Mouse (Mus musculus): ENCODE measurements around the gene Dhdds. TPM values are rescaled to one million over a fixed set of nuclear protein-coding genes. Genes with fewer than 3 reads are reported as not detected.

The Dhdds gene
- polyA plus RNA-seq, 1 experiment from 2014 or later, result 46.0 TPM

DNA sequence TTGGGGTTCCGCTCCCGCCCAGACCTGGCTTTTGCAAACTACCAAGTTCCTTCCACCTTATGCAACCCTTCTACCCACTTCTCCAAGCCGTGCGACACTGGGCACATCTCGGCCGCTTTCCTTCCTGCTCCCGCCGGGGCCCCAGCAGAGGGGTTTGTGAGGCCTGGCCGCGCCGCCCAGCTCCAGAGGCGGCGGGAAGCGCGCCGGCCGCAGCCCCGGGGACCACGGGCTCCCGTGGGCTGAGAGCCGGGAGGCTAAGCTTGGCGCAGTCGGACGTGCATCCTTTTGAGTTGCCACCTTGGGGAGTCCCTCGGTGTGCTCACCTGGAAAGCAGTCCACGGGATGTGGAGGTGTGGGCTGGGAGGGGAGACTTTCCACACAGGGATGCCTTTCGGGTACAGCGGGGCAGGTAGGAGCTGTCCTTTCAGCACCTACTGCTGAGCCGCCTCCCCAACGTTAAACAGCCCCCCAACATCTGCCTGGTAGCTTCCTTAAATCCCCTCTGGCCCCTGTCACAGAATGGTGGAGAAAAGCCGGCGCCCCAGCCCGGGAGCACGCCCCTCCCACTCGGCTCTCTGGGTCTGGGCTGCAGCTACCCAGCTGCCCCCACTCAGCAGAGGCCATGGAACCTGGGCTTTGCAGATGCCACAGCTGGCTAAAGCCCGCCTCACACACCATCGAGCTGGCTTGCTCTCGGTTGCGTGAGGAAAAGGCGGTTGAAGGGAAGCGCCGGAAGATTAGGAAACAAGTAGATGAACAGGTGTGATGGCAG is 32.4 kb downstream of the Dhdds start, which contains the start of gene Hmgn2:
Gene Hmgn2, minus strand, starts transcription at position 501 of the 772 bp plus-strand sequence.
- peaks cover 24% of the 10 kb centered on the region for H3K36me3 ChIP-seq
- H3K27ac ChIP-seq (replicated peaks), result peak within 1 kb of the TSS; percentile 100
- no peaks in the 10 kb centered on the region for H3K9me3 ChIP-seq
- peak within 1 kb of the TSS; percentile 63 for H3K4me3 ChIP-seq
- peak; percentile 63 for ATAC-seq (ENCODE audit: low FRiP score, low read depth)
- WGBS, result under 1% methylated on average over 42 of the region's 42 CpGs
- H3K4me1 ChIP-seq (replicated peaks), result peaks cover 40% of the 10 kb centered on the region
- H3K27me3 ChIP-seq, result no peaks in the 10 kb centered on the region
- peak within 1 kb of the TSS; percentile 97 for H3K9ac ChIP-seq
- peak within 1 kb of the TSS; percentile 92 for H3K4me2 ChIP-seq

DNA sequence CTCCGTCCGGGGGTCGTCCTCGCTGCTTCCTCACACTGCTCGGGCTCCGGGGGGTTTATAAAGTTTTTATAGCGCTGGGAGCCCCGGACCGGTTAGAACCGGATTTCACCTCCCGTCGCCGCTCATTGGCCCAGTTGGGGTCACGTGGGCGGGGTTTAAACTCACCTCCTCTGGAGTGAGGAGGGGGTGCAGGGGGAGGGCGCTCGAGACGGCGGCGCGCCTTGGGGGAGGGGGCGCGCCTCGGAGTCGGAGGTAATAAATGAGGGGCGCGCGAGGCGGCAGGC is 32.9 kb downstream of the Dhdds start:
- Histone ChIP-seq H3K27me3 (no peaks in the 10 kb centered on the region), H3K4me3 (peak overlapping the region; percentile 63), H3K9ac (peak overlapping the region; percentile 97), H3K9me3 (no peaks in the 10 kb centered on the region), H3K27ac (replicated peaks) (peak overlapping the region; percentile 100), H3K4me1 (replicated peaks) (peaks cover 40% of the 10 kb centered on the region), H3K36me3 (peaks cover 29% of the 10 kb centered on the region), H3K4me2 (peak overlapping the region; percentile 92)
- ATAC-seq (ENCODE audit: low FRiP score, low read depth), result peak; percentile 87
- WGBS, result under 1% methylated on average over 29 of the region's 29 CpGs

DNA sequence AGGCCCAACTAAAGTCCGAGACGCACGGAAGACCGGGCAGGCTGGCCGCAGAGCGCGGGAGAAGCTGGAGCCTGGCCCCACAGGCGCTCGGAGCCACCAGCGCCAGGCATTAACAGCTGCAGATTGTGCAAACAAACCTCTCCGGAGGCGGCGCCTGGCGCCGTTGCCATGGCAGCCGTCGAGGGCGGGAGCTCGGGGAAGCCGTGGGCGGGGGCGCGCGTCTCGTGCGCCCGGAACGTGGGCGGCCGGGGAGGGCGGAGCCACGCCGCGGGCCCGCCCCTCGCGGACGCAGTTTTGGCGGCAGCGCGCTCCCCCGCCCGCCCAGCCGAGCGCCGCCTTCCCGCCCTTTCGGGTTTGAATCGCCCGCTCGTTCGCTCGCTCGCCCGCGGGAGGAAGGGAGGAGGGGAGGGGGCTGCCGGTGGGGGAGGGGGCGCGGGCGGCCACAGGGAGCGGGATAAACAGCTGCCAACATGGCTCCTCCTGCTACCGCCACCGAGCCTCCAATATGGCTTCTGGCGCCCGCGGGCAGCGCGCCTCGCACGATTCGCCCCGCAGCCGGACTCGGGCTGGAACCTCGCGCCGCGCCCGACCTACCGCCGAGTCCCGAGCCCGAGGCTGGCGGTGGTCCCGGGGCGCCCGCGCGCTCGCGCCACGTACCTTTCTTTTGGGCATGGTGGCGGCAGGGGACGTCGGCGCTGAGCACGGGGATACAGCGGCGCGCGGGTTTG is 33.4 kb downstream of the Dhdds start:
- H3K4me2 ChIP-seq, result peak overlapping the region; percentile 92
- peak overlapping the region; percentile 63 for H3K4me3 ChIP-seq
- H3K36me3 ChIP-seq, result peaks cover 34% of the 10 kb centered on the region
- no peaks in the 10 kb centered on the region for H3K9me3 ChIP-seq
- H3K27me3 ChIP-seq, result no peaks in the 10 kb centered on the region
- H3K27ac ChIP-seq (replicated peaks), result peak overlapping the region; percentile 100
- peak overlapping the region; percentile 97 for H3K9ac ChIP-seq
- peaks cover 40% of the 10 kb centered on the region for H3K4me1 ChIP-seq (replicated peaks)
- WGBS, result under 1% methylated on average over 81 of the region's 101 CpGs
- ATAC-seq (ENCODE audit: low FRiP score, low read depth), result peak; percentile 69

DNA sequence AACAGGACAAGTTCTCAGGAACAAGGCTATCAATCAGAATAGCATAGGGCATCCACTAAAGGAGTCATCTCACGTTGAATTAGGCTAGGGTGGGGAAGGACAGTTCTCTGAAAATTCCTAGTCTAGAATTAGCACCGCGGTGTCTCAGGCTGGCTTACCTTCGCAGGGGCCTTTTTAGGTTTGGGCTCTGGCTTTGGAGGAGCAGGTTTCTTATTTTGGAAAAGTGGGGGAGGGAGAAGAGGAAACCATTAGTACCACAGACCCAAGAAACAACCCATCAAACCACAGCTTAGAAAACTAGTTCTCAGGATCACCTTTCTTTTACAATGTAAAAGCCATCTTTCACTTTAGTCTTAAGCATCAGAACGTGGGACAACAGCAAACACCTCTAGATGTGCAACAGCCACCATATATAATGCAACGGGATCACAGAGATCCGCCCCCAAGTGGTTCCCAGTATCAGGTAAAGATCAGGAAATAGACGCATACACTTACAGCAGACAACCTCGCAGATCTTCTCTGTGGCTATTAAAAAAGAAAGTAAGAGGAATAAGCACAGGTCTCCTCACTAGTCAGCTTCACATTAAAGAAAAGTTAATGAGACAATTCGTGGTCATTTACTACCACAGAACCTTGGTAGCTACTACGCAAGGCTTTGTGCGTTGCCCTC is 34.3 kb downstream of the Dhdds start:
- Histone ChIP-seq H3K27me3 (no peaks in the 10 kb centered on the region), H3K9me3 (no peaks in the 10 kb centered on the region), H3K4me3 (peak overlapping the region; percentile 63), H3K9ac (peak overlapping the region; percentile 43), H3K36me3 (peaks cover 34% of the 10 kb centered on the region), H3K4me2 (peak overlapping the region; percentile 92), H3K4me1 (replicated peaks) (peaks cover 40% of the 10 kb centered on the region), H3K27ac (replicated peaks) (peak overlapping the region; percentile 100; the same call in 1 of the 2 replicates)
- 46% methylated on average over 12 of the region's 12 CpGs for WGBS
- ATAC-seq (ENCODE audit: low FRiP score, low read depth), result no peak

DNA sequence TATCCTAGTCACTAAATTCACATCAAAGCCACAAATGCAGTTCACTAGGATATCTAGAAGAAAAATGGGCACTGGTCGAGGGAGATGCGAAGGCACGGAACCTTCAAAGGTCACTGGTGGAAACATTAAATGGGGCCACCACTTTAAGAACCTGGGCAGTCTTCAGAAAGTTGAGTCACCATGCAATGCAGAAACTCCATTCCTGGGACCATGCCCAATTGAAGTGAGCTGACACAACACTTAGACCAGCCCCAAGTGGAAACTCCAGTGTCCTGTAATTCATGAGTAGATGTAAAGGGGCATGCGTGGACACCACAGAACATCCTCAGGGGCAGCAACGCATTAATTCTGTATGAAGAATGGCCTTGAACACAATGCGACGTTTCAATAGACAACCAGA is 38.2 kb downstream of the Dhdds start:
- Histone ChIP-seq H3K9me3 (no peaks in the 10 kb centered on the region), H3K4me3 (no peak overlapping the region), H3K4me2 (no peak overlapping the region), H3K9ac (no peak overlapping the region), H3K27ac (replicated peaks) (no peak overlapping the region), H3K27me3 (no peaks in the 10 kb centered on the region), H3K4me1 (replicated peaks) (peaks cover 13% of the 10 kb centered on the region), H3K36me3 (peaks cover 34% of the 10 kb centered on the region)
- ATAC-seq (ENCODE audit: low FRiP score, low read depth), result no peak
- WGBS, result 83% methylated on average over 7 of the region's 7 CpGs

DNA sequence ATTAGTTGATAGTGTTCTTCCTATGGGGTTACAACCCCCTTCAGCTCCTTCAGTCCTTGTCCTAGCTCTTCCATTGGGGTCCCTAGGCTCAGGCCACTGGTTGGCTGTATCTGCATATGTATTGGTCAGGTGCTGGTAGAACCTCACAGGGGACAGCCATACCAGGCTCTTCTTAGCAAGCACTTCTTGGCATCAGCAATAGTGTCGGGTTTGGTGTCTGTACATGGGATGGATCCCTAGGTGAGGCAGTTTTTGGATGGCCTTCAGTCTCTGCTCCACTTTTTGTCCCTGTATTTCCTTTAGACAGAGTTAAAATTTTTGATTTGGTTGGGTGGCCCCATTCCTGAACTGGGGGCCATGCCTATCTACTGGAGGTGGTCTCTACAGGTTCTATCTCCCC is 41.8 kb downstream of the Dhdds start:
- WGBS, result 94% methylated on average over 1 of the region's 1 CpGs
- no peak for ATAC-seq (ENCODE audit: low FRiP score, low read depth)
- H3K4me1 ChIP-seq (replicated peaks), result no peaks in the 10 kb centered on the region

DNA sequence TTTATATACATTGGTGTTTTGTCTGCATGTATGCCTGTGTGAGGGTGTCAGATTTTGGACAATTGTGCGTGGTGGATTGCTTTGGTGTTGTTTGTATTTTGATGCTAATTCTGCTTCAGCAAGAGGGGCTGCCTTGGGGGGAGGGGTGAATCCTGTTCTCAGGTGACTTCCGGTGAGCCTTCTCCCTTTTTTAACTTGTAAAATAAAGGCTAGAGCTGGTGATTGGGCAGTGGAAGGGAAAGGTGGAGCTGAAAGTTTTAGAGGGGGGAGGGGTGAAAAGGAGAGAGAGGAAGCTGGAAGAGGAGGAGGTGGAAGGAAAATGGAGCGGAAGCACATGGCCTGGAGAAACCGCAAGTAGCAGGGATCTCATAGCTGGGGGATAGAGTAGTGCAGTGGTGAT is 44.4 kb downstream of the Dhdds start:
- Histone ChIP-seq H3K27ac (replicated peaks) (no peak overlapping the region), H3K4me2 (no peak overlapping the region), H3K4me1 (replicated peaks) (no peaks in the 10 kb centered on the region), H3K27me3 (no peaks in the 10 kb centered on the region), H3K4me3 (no peak overlapping the region), H3K9me3 (no peaks in the 10 kb centered on the region), H3K36me3 (no peaks in the 10 kb centered on the region), H3K9ac (no peak overlapping the region)
- WGBS, result 82% methylated on average over 4 of the region's 4 CpGs
- ATAC-seq (ENCODE audit: low FRiP score, low read depth), result no peak

More for the DNA sequence above, 41.8 kb downstream of the Dhdds start:
- Histone ChIP-seq H3K9me3 (no peaks in the 10 kb centered on the region), H3K4me2 (no peak overlapping the region), H3K4me3 (no peak overlapping the region), H3K9ac (no peak overlapping the region), H3K27me3 (no peaks in the 10 kb centered on the region), H3K36me3 (peaks cover 15% of the 10 kb centered on the region), H3K27ac (replicated peaks) (no peak overlapping the region)

DNA sequence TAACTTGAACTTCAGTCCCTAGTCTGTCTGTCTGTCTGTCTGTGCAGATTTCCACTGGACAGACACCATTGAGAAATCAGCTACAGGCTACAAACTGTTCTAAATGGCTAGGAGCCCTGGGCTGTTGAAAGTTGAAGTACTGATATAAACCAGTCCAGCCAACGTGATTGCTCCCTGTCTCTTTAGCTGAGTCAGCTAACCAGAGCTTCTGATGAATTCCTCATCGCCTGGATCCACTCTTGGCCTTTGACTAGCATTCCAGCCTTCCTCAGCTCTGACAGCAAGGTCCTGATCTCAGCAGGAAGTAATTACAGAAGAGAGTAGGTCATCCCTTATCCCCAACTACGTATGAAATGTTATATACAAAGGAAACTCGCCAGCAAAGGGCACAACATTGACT is 54.0 kb downstream of the Dhdds start:
- no peak overlapping the region for H3K27ac ChIP-seq (replicated peaks)
- no peak for ATAC-seq (ENCODE audit: low FRiP score, low read depth)
- H3K36me3 ChIP-seq, result no peaks in the 10 kb centered on the region
- H3K9ac ChIP-seq, result no peak overlapping the region
- no peak overlapping the region for H3K4me3 ChIP-seq
- no peak overlapping the region for H3K4me2 ChIP-seq
- peaks cover 2% of the 10 kb centered on the region; the same call in 1 of the 2 replicates for H3K9me3 ChIP-seq
- 73% methylated on average over 4 of the region's 4 CpGs for WGBS
- no peaks in the 10 kb centered on the region for H3K27me3 ChIP-seq
- no peaks in the 10 kb centered on the region for H3K4me1 ChIP-seq (replicated peaks)

DNA sequence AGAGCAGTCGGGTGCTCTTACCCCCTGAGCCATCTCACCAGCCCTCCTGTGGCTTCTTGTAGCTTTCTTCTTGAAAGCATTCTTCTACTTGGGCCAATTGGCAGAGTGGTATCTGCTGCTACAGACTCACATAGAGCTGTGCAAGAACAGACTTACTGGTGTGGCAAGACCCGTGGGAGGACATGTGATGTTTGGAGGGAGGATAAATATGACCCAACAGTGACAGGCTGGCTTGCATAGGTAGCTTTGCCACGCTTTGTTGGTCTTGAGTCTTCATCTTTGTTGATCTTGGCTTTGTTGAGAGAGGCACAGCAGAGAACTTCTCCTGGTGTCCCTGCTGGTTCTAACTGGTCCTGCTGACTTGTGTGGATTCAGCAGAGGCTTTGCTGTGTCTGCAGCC is 56.9 kb downstream of the Dhdds start:
- WGBS, result 77% methylated on average over 3 of the region's 3 CpGs

DNA sequence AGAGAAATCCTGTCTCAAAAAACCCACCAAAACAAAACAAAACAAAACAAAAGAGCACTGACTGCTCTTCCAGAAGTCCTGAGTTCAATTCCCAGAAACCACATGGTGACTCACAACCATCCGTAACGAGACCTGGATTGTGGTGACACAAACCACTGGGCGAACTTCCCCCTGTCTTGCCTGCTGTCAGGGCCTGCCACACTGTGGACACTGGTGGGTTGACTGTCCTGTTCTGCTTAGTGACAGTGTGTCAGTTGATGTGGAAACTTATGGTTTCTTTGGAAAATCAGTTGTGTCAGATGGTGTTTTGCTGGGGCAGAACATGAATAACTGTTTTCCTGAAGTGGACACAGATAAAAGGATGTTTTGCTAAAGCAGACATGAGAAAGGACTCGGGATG is 58.0 kb downstream of the Dhdds start:
- H3K4me2 ChIP-seq, result no peak overlapping the region
- 95% methylated on average over 4 of the region's 4 CpGs for WGBS
- no peaks in the 10 kb centered on the region for H3K27me3 ChIP-seq
- peaks cover 2% of the 10 kb centered on the region; the same call in 1 of the 2 replicates for H3K9me3 ChIP-seq
- H3K36me3 ChIP-seq, result no peaks in the 10 kb centered on the region
- H3K27ac ChIP-seq (replicated peaks), result no peak overlapping the region
- H3K4me1 ChIP-seq (replicated peaks), result no peaks in the 10 kb centered on the region
- no peak for ATAC-seq (ENCODE audit: low FRiP score, low read depth)
- no peak overlapping the region for H3K9ac ChIP-seq
- H3K4me3 ChIP-seq, result no peak overlapping the region

More for the DNA sequence above, 56.9 kb downstream of the Dhdds start:
- no peak overlapping the region for H3K9ac ChIP-seq
- no peaks in the 10 kb centered on the region for H3K36me3 ChIP-seq
- H3K4me3 ChIP-seq, result no peak overlapping the region
- no peaks in the 10 kb centered on the region for H3K27me3 ChIP-seq
- H3K4me1 ChIP-seq (replicated peaks), result no peaks in the 10 kb centered on the region
- H3K27ac ChIP-seq (replicated peaks), result no peak overlapping the region
- H3K9me3 ChIP-seq, result peaks cover 2% of the 10 kb centered on the region; the same call in 1 of the 2 replicates
- H3K4me2 ChIP-seq, result no peak overlapping the region
- no peak for ATAC-seq (ENCODE audit: low FRiP score, low read depth)

DNA sequence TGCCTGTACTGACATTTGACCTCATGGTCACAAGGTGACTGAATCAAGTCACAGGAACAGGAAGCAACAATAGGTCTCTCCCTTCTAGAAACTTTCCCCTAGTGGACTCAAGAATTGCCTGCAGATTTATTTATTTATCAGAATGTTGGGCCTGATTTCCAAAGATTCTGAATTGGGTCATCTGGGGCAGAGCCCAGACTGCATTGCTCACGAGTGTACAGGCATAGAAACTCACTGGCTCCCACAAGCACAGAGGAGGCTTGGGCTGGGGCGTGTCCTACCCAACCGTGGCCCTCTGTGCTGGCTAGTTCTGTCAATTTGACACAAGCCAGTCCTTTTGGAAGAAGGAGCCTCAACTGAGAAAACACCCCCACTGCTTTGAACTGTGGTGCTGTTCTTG is 59.1 kb downstream of the Dhdds start:
- Histone ChIP-seq H3K4me2 (no peak overlapping the region), H3K4me1 (replicated peaks) (no peaks in the 10 kb centered on the region), H3K27me3 (no peaks in the 10 kb centered on the region), H3K9me3 (peaks cover 1% of the 10 kb centered on the region; the same call in 1 of the 2 replicates), H3K27ac (replicated peaks) (no peak overlapping the region), H3K36me3 (no peaks in the 10 kb centered on the region), H3K4me3 (no peak overlapping the region), H3K9ac (no peak overlapping the region)
- WGBS, result 49% methylated on average over 3 of the region's 3 CpGs
- ATAC-seq (ENCODE audit: low FRiP score, low read depth), result no peak

All from hindbrain, embryonic 15.5 days (tissue).